ENCODE assay signal across 8 mouse cellular contexts in genomic region chr13:37826281-37826993, GRCm38 (mm10). TPM values are rescaled to one million over a fixed set of nuclear protein-coding genes. Genes with fewer than 3 reads are reported as not detected.
DNase-seq lines count a peak whose midpoint lies in the region; ATAC-seq and TF ChIP-seq lines count a peak whose summit lies in the region.

No protein-coding gene starts in this region.

- peak overlapping the region; percentile 87 for H3K4me3 ChIP-seq in embryonic facial prominence, embryonic 15.5 days (replicated peaks)
- peak overlapping the region; percentile 96 for H3K4me3 ChIP-seq in heart, embryonic 10.5 days
- peak overlapping the region; percentile 91 for H3K4me3 ChIP-seq in kidney, embryonic 15.5 days (replicated peaks)
- H3K4me3 ChIP-seq in liver, embryonic 16.5 days (ENCODE audit: low read depth, low read length): peak overlapping the region; percentile 82
- H3K4me3 ChIP-seq in neural tube, embryonic 11.5 days (ENCODE audit: low read depth, low read length): peak overlapping the region; percentile 82
- H3K4me3 ChIP-seq in stomach, postnatal 0 days (ENCODE audit: low read depth, low read length): peak overlapping the region; percentile 83

- no peaks in the 10 kb centered on the region for H3K36me3 ChIP-seq in embryonic facial prominence, embryonic 15.5 days
- no peaks in the 10 kb centered on the region for H3K36me3 ChIP-seq in heart, embryonic 10.5 days
- no peaks in the 10 kb centered on the region for H3K36me3 ChIP-seq in kidney, embryonic 15.5 days
- no peaks in the 10 kb centered on the region for H3K36me3 ChIP-seq in liver, embryonic 16.5 days (ENCODE audit: control insufficient read depth, insufficient read depth)
- no peaks in the 10 kb centered on the region for H3K36me3 ChIP-seq in neural tube, embryonic 11.5 days (ENCODE audit: control insufficient read depth, insufficient read depth, low read length)
- no peaks in the 10 kb centered on the region for H3K36me3 ChIP-seq in stomach, postnatal 0 days (ENCODE audit: control insufficient read depth, insufficient read depth, low read length)

- H3K27me3 ChIP-seq in embryonic facial prominence, embryonic 15.5 days: no peaks in the 10 kb centered on the region
- no peaks in the 10 kb centered on the region for H3K27me3 ChIP-seq in heart, embryonic 10.5 days (ENCODE audit: insufficient read depth, poor library complexity, severe bottlenecking)
- H3K27me3 ChIP-seq in kidney, embryonic 15.5 days: no peaks in the 10 kb centered on the region
- no peaks in the 10 kb centered on the region for H3K27me3 ChIP-seq in liver, embryonic 16.5 days (ENCODE audit: control insufficient read depth, insufficient read depth, low read depth, low read length)
- peaks cover 8% of the 10 kb centered on the region; the same call in 1 of the 2 replicates for H3K27me3 ChIP-seq in neural tube, embryonic 11.5 days (ENCODE audit: control insufficient read depth, insufficient read depth, low read length)
- no peaks in the 10 kb centered on the region for H3K27me3 ChIP-seq in stomach, postnatal 0 days (ENCODE audit: control insufficient read depth, insufficient read depth, low read length)

- under 1% methylated on average over 62 of the region's 65 CpGs for WGBS in embryonic facial prominence, embryonic 15.5 days
- 1% methylated on average over 63 of the region's 65 CpGs for WGBS in heart, embryonic 10.5 days
- WGBS in kidney, embryonic 15.5 days: under 1% methylated on average over 58 of the region's 65 CpGs
- under 1% methylated on average over 62 of the region's 65 CpGs for WGBS in liver, embryonic 16.5 days (ENCODE audit: insufficient replicate concordance)
- WGBS in neural tube, embryonic 11.5 days: under 1% methylated on average over 61 of the region's 65 CpGs
- WGBS in stomach, postnatal 0 days: under 1% methylated on average over 57 of the region's 65 CpGs

- no peak for TF ChIP-seq EP300 in stomach, postnatal 0 days (optimal IDR thresholded peaks at IDR 0.05)

- peak; percentile 55 for ATAC-seq in embryonic facial prominence, embryonic 15.5 days (ENCODE audit: insufficient number of reproducible peaks, low FRiP score, low TSS enrichment, low read depth)
- ATAC-seq in kidney, embryonic 15.5 days (replicated peaks; ENCODE audit: low FRiP score): peak; percentile 60
- peak; percentile 26 for ATAC-seq in liver, embryonic 16.5 days (ENCODE audit: low read depth)
- ATAC-seq in neural tube, embryonic 11.5 days (ENCODE audit: insufficient read depth, low FRiP score, low TSS enrichment): peak; percentile 54
- ATAC-seq in stomach, postnatal 0 days (ENCODE audit: low FRiP score, low TSS enrichment): peak; percentile 43

- no peak for TF ChIP-seq CTCF in stomach, postnatal 0 days (IDR thresholded peaks at IDR 0.05; ENCODE audit: low read depth)

- H3K27ac ChIP-seq in embryonic facial prominence, embryonic 15.5 days (replicated peaks): peak overlapping the region; percentile 89
- peak overlapping the region; percentile 98 for H3K27ac ChIP-seq in heart, embryonic 10.5 days
- H3K27ac ChIP-seq in kidney, embryonic 15.5 days: peak overlapping the region; percentile 94
- peak overlapping the region; percentile 84 for H3K27ac ChIP-seq in liver, embryonic 16.5 days (ENCODE audit: low read length)
- peak overlapping the region; percentile 79 for H3K27ac ChIP-seq in neural tube, embryonic 11.5 days (ENCODE audit: low read depth, low read length)
- H3K27ac ChIP-seq in stomach, postnatal 0 days (replicated peaks): peak overlapping the region; percentile 94

- H3K9ac ChIP-seq in embryonic facial prominence, embryonic 15.5 days: peak overlapping the region; percentile 77
- peak overlapping the region; percentile 61 for H3K9ac ChIP-seq in kidney, embryonic 15.5 days
- H3K9ac ChIP-seq in liver, embryonic 16.5 days (ENCODE audit: low read depth, low read length): peak overlapping the region; percentile 82
- H3K9ac ChIP-seq in neural tube, embryonic 11.5 days (ENCODE audit: low read length): peak overlapping the region; percentile 74
- peak overlapping the region; percentile 84 for H3K9ac ChIP-seq in stomach, postnatal 0 days (ENCODE audit: low read length)

- H3K9me3 ChIP-seq in embryonic facial prominence, embryonic 15.5 days (replicated peaks): no peaks in the 10 kb centered on the region
- H3K9me3 ChIP-seq in heart, embryonic 10.5 days: no peaks in the 10 kb centered on the region
- H3K9me3 ChIP-seq in kidney, embryonic 15.5 days (replicated peaks): no peaks in the 10 kb centered on the region
- no peaks in the 10 kb centered on the region for H3K9me3 ChIP-seq in liver, embryonic 16.5 days (replicated peaks; ENCODE audit: control insufficient read depth, low read length)
- H3K9me3 ChIP-seq in neural tube, embryonic 11.5 days (ENCODE audit: control insufficient read depth, low read length): no peaks in the 10 kb centered on the region
- no peaks in the 10 kb centered on the region for H3K9me3 ChIP-seq in stomach, postnatal 0 days (ENCODE audit: control insufficient read depth, low read length)

- DNase-seq in A20 (ENCODE audit: low read depth, low spot score): peak; percentile 73
- peak; percentile 78 for DNase-seq in adrenal gland, postnatal 10 days
- peak; percentile 83 for DNase-seq in heart, embryonic 10.5 days (ENCODE audit: low spot score)
- peak; percentile 78 for DNase-seq in neural tube, embryonic 11.5 days (ENCODE audit: low spot score)
- DNase-seq in stomach, postnatal 0 days (ENCODE audit: low spot score): peak; percentile 71

- peak overlapping the region; percentile 97 for H3K4me2 ChIP-seq in embryonic facial prominence, embryonic 15.5 days (replicated peaks)
- peak overlapping the region; percentile 95 for H3K4me2 ChIP-seq in kidney, embryonic 15.5 days
- H3K4me2 ChIP-seq in liver, embryonic 16.5 days (ENCODE audit: low read depth, low read length): peak overlapping the region; percentile 100
- H3K4me2 ChIP-seq in neural tube, embryonic 11.5 days (ENCODE audit: low read depth): peak overlapping the region; percentile 92
- peak overlapping the region; percentile 100 for H3K4me2 ChIP-seq in stomach, postnatal 0 days (replicated peaks; ENCODE audit: low read depth)

- H3K4me1 ChIP-seq in embryonic facial prominence, embryonic 15.5 days: peaks cover 46% of the 10 kb centered on the region
- H3K4me1 ChIP-seq in heart, embryonic 10.5 days: peaks cover 54% of the 10 kb centered on the region
- peaks cover 46% of the 10 kb centered on the region for H3K4me1 ChIP-seq in kidney, embryonic 15.5 days
- H3K4me1 ChIP-seq in liver, embryonic 16.5 days (ENCODE audit: control insufficient read depth, low read depth, low read length): peaks cover 48% of the 10 kb centered on the region
- H3K4me1 ChIP-seq in neural tube, embryonic 11.5 days (ENCODE audit: control insufficient read depth, insufficient read depth, low read length): peaks cover 9% of the 10 kb centered on the region
- no peaks in the 10 kb centered on the region; the same call in 1 of the 2 replicates for H3K4me1 ChIP-seq in stomach, postnatal 0 days (replicated peaks; ENCODE audit: control insufficient read depth, insufficient read depth)

RNA-seq across cellular contexts. Expression of gene Rreb1, which starts 48.2 kb away (rescaled TPM):
- total RNA-seq in adrenal gland, postnatal 10 days (2021): 10 to 100 TPM; 57.4 to 74.8 TPM
- polyA plus RNA-seq in embryonic facial prominence, embryonic 15.5 days (2015; fragmentation: Nextera tagmentation; extraction: Ambion mirVana): 14.4 and 14.8 TPM in 2 replicates
- polyA plus RNA-seq in heart, embryonic 10.5 days (2016; fragmentation: Nextera tagmentation; extraction: Ambion mirVana): 12.1 and 14.3 TPM in 2 replicates
- 14.3 and 14.5 TPM in 2 replicates for polyA plus RNA-seq in kidney, embryonic 15.5 days (2015; fragmentation: Nextera tagmentation; extraction: Ambion mirVana)
- polyA plus RNA-seq in liver, embryonic 16.5 days (2015; fragmentation: Nextera tagmentation; extraction: Ambion mirVana): 4.2 and 5.9 TPM in 2 replicates
- polyA plus RNA-seq in neural tube, embryonic 11.5 days (2014; fragmentation: Nextera tagmentation; extraction: Ambion mirVana): 5.9 and 6.4 TPM in 2 replicates
- polyA plus RNA-seq in stomach, postnatal 0 days (2015; fragmentation: Nextera tagmentation; extraction: Ambion mirVana): 5.9 and 6.0 TPM in 2 replicates

Comparison
In these comparisons a context has a peak if more than half of its experiments do, and no peak if none do; other contexts are left out.
1. Peak in every context shown above with its lines: DNase-seq, ATAC-seq, H3K4me3 ChIP-seq and H3K27ac ChIP-seq.